Mouse (Mus musculus) hindbrain, embryonic 14.5 days (tissue): Measurements from ENCODE around the gene Pskh1. TPM values are rescaled to one million over a fixed set of nuclear protein-coding genes. Genes with fewer than 3 reads are reported as not detected.

Experiments
- ATAC-seq: fragments of 200-750 bp; cut with Nextera tagmentation; 2 replicates; pipeline ENCODE4 v1.8.0; 2017; ENCODE audit warnings: moderate number of reproducible peaks, mild to moderate bottlenecking, moderate TSS enrichment, moderate library complexity; ENCODE audit not compliant: low FRiP score
- DNase-seq: peaks from one replicate; pipeline ENCODE4 v3.0.0-alpha.2; 2015; ENCODE audit warnings: low spot score
- H3K27ac ChIP-seq: fragments of 300-500 bp; sonication (generic); 2 replicates; pipeline ENCODE4 v1.5.1; 2014; ENCODE audit warnings: mild to moderate bottlenecking, moderate library complexity
- H3K27me3 ChIP-seq: fragments of 300-500 bp; sonication (generic); 2 replicates; pipeline ENCODE4 v1.6.1; 2014; ENCODE audit warnings: mild to moderate bottlenecking, low read length, mixed read lengths; ENCODE audit not compliant: control insufficient read depth, insufficient read depth
- H3K36me3 ChIP-seq: fragments of 300-500 bp; sonication (generic); replicated peaks from 2 replicates; pipeline ENCODE4 v1.6.1; 2014; ENCODE audit not compliant: control insufficient read depth, insufficient read depth
- H3K4me1 ChIP-seq: fragments of 300-500 bp; sonication (generic); replicated peaks from 2 replicates; pipeline ENCODE4 v1.6.1; 2014; ENCODE audit warnings: antibody characterized with exemption, low read length, mixed read lengths; ENCODE audit not compliant: control insufficient read depth, insufficient read depth
- H3K4me2 ChIP-seq: fragments of 300-500 bp; sonication (generic); replicated peaks from 2 replicates; pipeline ENCODE4 v1.6.1; 2014; ENCODE audit warnings: mild to moderate bottlenecking, moderate library complexity
- H3K4me3 ChIP-seq: fragments of 300-500 bp; sonication (generic); replicated peaks from 2 replicates; pipeline ENCODE4 v1.5.1; 2014; ENCODE audit warnings: mild to moderate bottlenecking, low read length
- H3K9ac ChIP-seq: fragments of 300-500 bp; sonication (generic); 2 replicates; pipeline ENCODE4 v1.6.1; 2014
- H3K9me3 ChIP-seq: fragments of 300-500 bp; sonication (generic); 2 replicates; pipeline ENCODE4 v1.6.1; 2016; ENCODE audit warnings: low read length; ENCODE audit not compliant: control insufficient read depth
- WGBS: fragments of 180-500 bp; shearing (Covaris S2); extraction: QIAGEN DNeasy Blood & Tissue Kit; methylation state at CpG from one replicate; pipeline ENCODE4 v1.1.7; 2014; 5-methylcytosine and 5-hydroxymethylcytosine counted together
- polyA plus RNA-seq: library from polyadenylated mRNA; unstranded; fragments of >200 nt; fragmentation: Nextera tagmentation; extraction: Ambion mirVana; gene quantifications from 2 replicates; pipeline ENCODE4 v1.2.1, GENCODE M21; 2014

The Pskh1 gene
- polyA plus RNA-seq, 1 experiment from 2014 or later: 11.0 TPM

DNA sequence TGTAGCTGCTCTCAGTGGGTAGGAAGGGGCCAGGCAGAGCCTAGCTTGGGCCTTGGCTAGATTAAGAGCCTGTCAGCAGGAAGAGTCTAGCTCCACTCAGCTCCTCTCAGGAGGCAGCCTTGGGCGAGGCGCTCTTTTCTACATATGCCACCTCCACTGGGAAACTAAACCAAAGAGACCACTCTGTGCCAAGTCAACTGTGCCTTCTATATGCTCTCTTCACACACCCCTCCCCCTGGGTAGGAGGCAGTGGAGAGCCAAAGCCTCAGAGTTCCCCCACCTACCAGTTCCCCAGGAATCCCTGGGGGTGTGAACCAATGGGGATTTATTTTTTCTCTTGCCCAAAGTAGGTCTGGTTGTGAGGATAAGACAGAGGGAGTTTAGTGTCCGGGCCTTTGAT, 31.0 kb downstream of the Pskh1 start:
- H3K4me2 ChIP-seq: no peak overlapping the region
- peaks cover 6% of the 10 kb centered on the region; the same call in 1 of the 2 replicates for H3K36me3 ChIP-seq
- peaks cover 7% of the 10 kb centered on the region; the same call in 1 of the 2 replicates for H3K4me1 ChIP-seq
- no peak overlapping the region for H3K9ac ChIP-seq
- DNase-seq (no peak), ATAC-seq (no peak)
- no peak overlapping the region for H3K4me3 ChIP-seq
- H3K27ac ChIP-seq: no peak overlapping the region
- no peaks in the 10 kb centered on the region for H3K9me3 ChIP-seq
- 95% methylated on average over 3 of the region's 3 CpGs for WGBS
- H3K27me3 ChIP-seq: no peaks in the 10 kb centered on the region

DNA sequence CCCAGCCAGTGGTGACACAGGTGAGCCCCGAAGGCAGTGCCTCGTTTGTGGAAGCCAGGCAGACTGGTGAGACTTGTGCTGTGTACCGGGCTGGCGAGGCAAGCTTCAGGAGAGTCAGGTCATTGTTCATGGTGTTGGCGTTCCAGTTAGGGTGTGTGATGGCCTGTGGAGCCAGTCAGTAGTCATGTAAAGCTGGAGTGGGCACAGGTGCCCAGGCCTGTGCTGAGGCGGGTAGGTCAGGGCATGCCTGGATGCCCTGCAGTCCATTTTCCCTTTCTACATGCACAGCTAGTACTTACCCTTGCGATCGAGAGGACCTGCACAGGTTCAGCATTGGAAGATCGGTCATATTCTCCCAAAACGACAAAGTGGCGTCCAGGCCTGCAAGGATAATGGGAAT, 32.3 kb downstream of the Pskh1 start:
- H3K27me3 ChIP-seq: no peaks in the 10 kb centered on the region
- 90% methylated on average over 11 of the region's 11 CpGs for WGBS
- H3K36me3 ChIP-seq: peaks cover 6% of the 10 kb centered on the region; the same call in 1 of the 2 replicates
- H3K4me1 ChIP-seq: peaks cover 10% of the 10 kb centered on the region; the same call in 1 of the 2 replicates
- no peak overlapping the region for H3K4me2 ChIP-seq
- ATAC-seq: no peak
- no peak overlapping the region for H3K27ac ChIP-seq
- no peak overlapping the region for H3K4me3 ChIP-seq
- H3K9ac ChIP-seq: no peak overlapping the region
- H3K9me3 ChIP-seq: no peaks in the 10 kb centered on the region
- DNase-seq: no peak

- ATAC-seq: no peak
- WGBS: 94% methylated on average over 2 of the region's 2 CpGs
- H3K4me2 ChIP-seq: no peak within 1 kb of the TSS
- H3K36me3 ChIP-seq: peaks cover 6% of the 10 kb centered on the region; the same call in 1 of the 2 replicates
- no peak within 1 kb of the TSS for H3K4me3 ChIP-seq
- no peak within 1 kb of the TSS for H3K9ac ChIP-seq
- no peaks in the 10 kb centered on the region for H3K9me3 ChIP-seq
- H3K4me1 ChIP-seq: peaks cover 18% of the 10 kb centered on the region
- no peak for DNase-seq
- H3K27ac ChIP-seq: no peak within 1 kb of the TSS
- no peaks in the 10 kb centered on the region for H3K27me3 ChIP-seq
Observed at GRCm38 (mm10) chr8:105933762-105934161, 33.5 kb downstream of the Pskh1 start, which contains the start of gene Ctrl. TSS of gene Ctrl (minus strand) at chr8:105933862.

- 89% methylated on average over 6 of the region's 6 CpGs for WGBS
- ATAC-seq: no peak
Observed at GRCm38 (mm10) chr8:105935105-105935504, 34.9 kb downstream of the Pskh1 start.

DNA sequence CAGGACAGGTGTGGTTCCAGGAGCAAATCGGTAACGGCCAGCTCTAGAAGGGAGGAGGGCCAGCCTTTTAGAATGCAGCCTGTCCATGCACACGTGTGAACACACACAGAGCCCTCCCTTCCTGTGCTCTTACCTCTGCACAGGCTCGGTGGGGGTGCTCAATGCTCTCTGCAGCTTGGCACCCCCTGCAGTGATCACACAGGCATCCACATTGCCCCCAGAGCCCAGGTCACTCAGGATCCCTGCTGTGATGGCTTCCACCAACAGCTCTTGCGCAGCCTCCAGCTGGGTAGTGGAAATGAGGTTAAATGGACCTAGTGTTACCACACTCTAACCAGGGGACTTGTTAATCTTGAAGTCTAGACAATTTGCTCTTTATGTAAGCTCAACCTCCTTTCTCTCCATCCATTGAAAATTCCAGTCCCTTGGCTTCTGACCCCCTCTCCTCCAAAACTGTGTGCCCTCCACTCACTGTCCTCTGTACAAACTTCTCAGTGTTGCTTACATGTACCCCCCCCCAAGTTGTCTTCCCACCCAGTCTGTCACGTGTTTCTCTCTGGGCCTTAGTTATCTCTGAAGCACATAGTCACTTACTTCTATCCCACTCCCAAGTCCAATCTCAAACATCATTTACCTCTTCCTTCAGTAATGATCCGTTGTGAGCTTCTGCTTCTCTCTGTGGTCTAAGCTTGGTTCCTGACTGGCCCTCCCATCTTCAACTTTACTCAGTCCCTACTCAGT, 35.8 kb downstream of the Pskh1 start:
- DNase-seq: no peak
- Histone ChIP-seq H3K4me2 (peak overlapping the region; percentile 68), H3K27ac (peak overlapping the region; percentile 96), H3K9ac (peak overlapping the region; percentile 92), H3K4me3 (peak overlapping the region; percentile 68), H3K36me3 (0 out of 2 replicates have a peak, but pooled peaks cover 3% of the 10 kb centered on the region), H3K9me3 (no peaks in the 10 kb centered on the region), H3K27me3 (no peaks in the 10 kb centered on the region), H3K4me1 (peaks cover 18% of the 10 kb centered on the region)
- ATAC-seq: no peak
- WGBS: 34% methylated on average over 7 of the region's 7 CpGs

More at GRCm38 (mm10) chr8:105935105-105935504, 34.9 kb downstream of the Pskh1 start:
- Histone ChIP-seq H3K4me2 (no peak overlapping the region), H3K9ac (no peak overlapping the region), H3K9me3 (no peaks in the 10 kb centered on the region), H3K27ac (no peak overlapping the region), H3K4me3 (no peak overlapping the region), H3K27me3 (no peaks in the 10 kb centered on the region), H3K4me1 (peaks cover 18% of the 10 kb centered on the region), H3K36me3 (0 out of 2 replicates have a peak, but pooled peaks cover 3% of the 10 kb centered on the region)
- DNase-seq: no peak

DNA sequence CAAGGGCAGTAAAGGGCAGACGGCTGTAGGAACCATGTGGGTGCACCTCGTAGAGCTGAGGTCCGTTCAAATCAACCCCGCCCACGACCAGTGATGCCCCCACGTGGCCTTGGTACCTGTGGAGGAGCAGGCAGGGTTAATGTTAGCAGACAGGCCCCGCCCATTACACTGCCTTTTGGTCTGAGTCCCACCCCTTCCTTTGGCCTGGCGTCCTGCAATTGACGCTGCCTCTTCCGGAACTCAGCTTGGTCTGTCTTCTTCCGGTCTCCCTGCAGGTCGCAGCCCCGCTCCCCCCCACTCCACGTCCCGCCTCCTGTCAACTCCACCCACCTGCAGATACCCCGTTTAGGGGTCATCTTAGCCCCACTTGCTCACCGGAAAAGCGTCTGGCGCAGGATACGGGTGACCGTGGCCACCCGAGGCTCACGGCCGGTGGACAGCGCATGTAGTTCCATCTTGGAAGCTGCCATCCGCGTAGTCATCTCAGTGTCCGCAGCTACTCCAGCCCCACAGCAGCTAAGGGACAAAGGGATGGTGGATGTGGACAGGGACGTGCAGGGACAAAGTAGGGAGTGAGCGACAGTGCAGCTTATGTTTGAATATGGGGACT, 36.7 kb downstream of the Pskh1 start:
- peak; percentile 85 for DNase-seq
- Histone ChIP-seq H3K27me3 (no peaks in the 10 kb centered on the region), H3K4me1 (peaks cover 18% of the 10 kb centered on the region), H3K36me3 (no peaks in the 10 kb centered on the region), H3K9ac (peak overlapping the region; percentile 92), H3K27ac (peak overlapping the region; percentile 96), H3K9me3 (no peaks in the 10 kb centered on the region), H3K4me2 (peak overlapping the region; percentile 68), H3K4me3 (peak overlapping the region; percentile 68)
- under 1% methylated on average over 30 of the region's 30 CpGs for WGBS
- peak; percentile 92 for ATAC-seq

GRCm38 (mm10) chr8:105937496-105938305, 37.5 kb downstream of the Pskh1 start:
- H3K4me3 ChIP-seq: peak overlapping the region; percentile 68
- peaks cover 18% of the 10 kb centered on the region for H3K4me1 ChIP-seq
- DNase-seq (peak; percentile 39), ATAC-seq (peak; percentile 21; the same call in 1 of the 2 replicates)
- H3K27me3 ChIP-seq: no peaks in the 10 kb centered on the region
- H3K9me3 ChIP-seq: no peaks in the 10 kb centered on the region
- peak overlapping the region; percentile 68 for H3K4me2 ChIP-seq
- peak overlapping the region; percentile 96 for H3K27ac ChIP-seq
- peak overlapping the region; percentile 92 for H3K9ac ChIP-seq
- 2% methylated on average over 33 of the region's 33 CpGs for WGBS
- no peaks in the 10 kb centered on the region for H3K36me3 ChIP-seq

GRCm38 (mm10) chr8:105938306-105938669, 38.0 kb downstream of the Pskh1 start, which contains the start of gene Psmb10:
TSS of gene Psmb10 (minus strand) at chr8:105938444.
- DNase-seq (no peak), ATAC-seq (no peak)
- H3K4me3 ChIP-seq: peak within 1 kb of the TSS; percentile 68
- H3K27me3 ChIP-seq: no peaks in the 10 kb centered on the region
- no peaks in the 10 kb centered on the region for H3K36me3 ChIP-seq
- H3K4me1 ChIP-seq: peaks cover 18% of the 10 kb centered on the region
- peak within 1 kb of the TSS; percentile 92 for H3K9ac ChIP-seq
- 47% methylated on average over 4 of the region's 4 CpGs for WGBS
- H3K27ac ChIP-seq: peak within 1 kb of the TSS; percentile 96
- H3K4me2 ChIP-seq: peak within 1 kb of the TSS; percentile 68
- no peaks in the 10 kb centered on the region for H3K9me3 ChIP-seq

DNA sequence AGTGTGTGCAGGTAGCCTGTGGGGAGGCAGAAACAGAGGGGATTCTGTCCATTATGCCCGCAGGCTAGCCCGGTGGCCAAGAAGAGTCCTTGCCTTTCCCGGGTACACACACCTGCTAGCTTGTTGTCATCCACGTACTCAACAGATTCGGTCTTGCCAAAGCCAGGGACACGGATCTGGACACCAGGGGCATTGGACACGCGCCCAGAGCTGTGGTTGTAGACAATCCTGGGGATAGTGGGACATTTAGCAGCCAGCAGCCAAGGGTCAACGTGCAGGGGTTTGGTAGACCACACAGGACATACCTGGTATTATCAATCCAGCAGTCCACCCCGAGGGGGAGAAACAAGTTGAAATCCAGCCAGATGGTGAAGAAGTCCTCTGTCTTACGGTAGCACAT, 41.8 kb downstream of the Pskh1 start:
- peaks cover 8% of the 10 kb centered on the region; the same call in 1 of the 2 replicates for H3K4me1 ChIP-seq
- WGBS: 94% methylated on average over 11 of the region's 11 CpGs
- DNase-seq (no peak), ATAC-seq (no peak)
- H3K27me3 ChIP-seq: no peaks in the 10 kb centered on the region
- no peaks in the 10 kb centered on the region for H3K9me3 ChIP-seq
- H3K4me2 ChIP-seq: no peak overlapping the region
- H3K36me3 ChIP-seq: no peaks in the 10 kb centered on the region
- no peak overlapping the region for H3K9ac ChIP-seq
- no peak overlapping the region for H3K4me3 ChIP-seq
- no peak overlapping the region for H3K27ac ChIP-seq
